Mouse (Mus musculus): Measurements from ENCODE around the gene Glg1.
"Not testable (repeated sequence)": the region's sequence is repeated elsewhere in the genome, so short reads cannot be mapped to it uniquely, and the experiment has no call there.

Gene Glg1

GRCm38 (mm10) chr8:111258631-111259407 is at the start of gene Glg1:
Gene Glg1, minus strand, starts transcription at chr8:111259216.
- peak; percentile 94 for DNase-seq

GRCm38 (mm10) chr8:111305031-111305730 is 46.2 kb upstream of the Glg1 start:
- no peak for DNase-seq

GRCm38 (mm10) chr8:111304359-111304758 is 45.3 kb upstream of the Glg1 start:
- DNase-seq: no peak

- not testable (repeated sequence) for DNase-seq
Observed at GRCm38 (mm10) chr8:111303076-111303803, 44.2 kb upstream of the Glg1 start.

- DNase-seq: peak in 1 of 2 experiments; percentile 6
Observed at GRCm38 (mm10) chr8:111300597-111301546, 41.9 kb upstream of the Glg1 start.

GRCm38 (mm10) chr8:111299821-111300568 is 41.0 kb upstream of the Glg1 start, which contains the start of gene Rfwd3:
Gene Rfwd3, minus strand, starts transcription at chr8:111300222.
- DNase-seq: peak; percentile 98

- peak; percentile 53 to 59 for DNase-seq
Observed at GRCm38 (mm10) chr8:111299363-111299820, 40.4 kb upstream of the Glg1 start.

- DNase-seq: no peak
Observed at GRCm38 (mm10) chr8:111298011-111298410, 39.0 kb upstream of the Glg1 start.

- no peak for DNase-seq
Observed at GRCm38 (mm10) chr8:111291733-111292132, 32.7 kb upstream of the Glg1 start.

GRCm38 (mm10) chr8:111290586-111290985 is 31.6 kb upstream of the Glg1 start:
- no peak for DNase-seq

- peak in 1 of 2 experiments; percentile 5 for DNase-seq
Observed at GRCm38 (mm10) chr8:111285603-111286002, 26.6 kb upstream of the Glg1 start.

GRCm38 (mm10) chr8:111282093-111282492 is 23.1 kb upstream of the Glg1 start:
- no peak for DNase-seq

GRCm38 (mm10) chr8:111268277-111268676 is 9.3 kb upstream of the Glg1 start:
- no peak for DNase-seq

GRCm38 (mm10) chr8:111266161-111266560 is 7.1 kb upstream of the Glg1 start:
- not testable (repeated sequence) for DNase-seq

- DNase-seq: no peak
Observed at GRCm38 (mm10) chr8:111264693-111265220, 5.7 kb upstream of the Glg1 start.

GRCm38 (mm10) chr8:111261981-111262381 is 3.0 kb upstream of the Glg1 start:
- DNase-seq: no peak

- no peak for DNase-seq
Observed at GRCm38 (mm10) chr8:111260251-111260650, 1.2 kb upstream of the Glg1 start.

GRCm38 (mm10) chr8:111259408-111259741 is 359 bp upstream of the Glg1 start:
- no peak for DNase-seq

GRCm38 (mm10) chr8:111258010-111258630 is 896 bp downstream of the Glg1 start:
- DNase-seq: no peak

GRCm38 (mm10) chr8:111252487-111253112 is 6.4 kb downstream of the Glg1 start:
- no peak for DNase-seq
